Mouse (Mus musculus): ENCODE measurements at regions not wholly inside any gene's neighbourhood (a gene's known extent, or its start where the extent isn't known, plus 50 kb on each side); places are given as distances from the start of the nearest gene placed in this dataset.

GRCm38 (mm10) chr8:128164976-128165375 lies 193.4 kb upstream of the Nrp1 start:
- ATAC-seq (ENCODE audit: low FRiP score, low TSS enrichment), result no peak
- H3K27me3 ChIP-seq (ENCODE audit: control insufficient read depth, insufficient read depth, low read length), result no peaks in the 10 kb centered on the region
- no peak overlapping the region for H3K27ac ChIP-seq (ENCODE audit: low read depth, low read length)
- H3K4me2 ChIP-seq (replicated peaks; ENCODE audit: low read depth, low read length), result no peak overlapping the region
- no peak overlapping the region for H3K9ac ChIP-seq (ENCODE audit: low read depth, low read length)
- no peak overlapping the region for H3K4me3 ChIP-seq (ENCODE audit: low read length)
- WGBS, result 68% methylated on average over 5 of the region's 5 CpGs
- H3K9me3 ChIP-seq (ENCODE audit: control insufficient read depth, low read length), result no peaks in the 10 kb centered on the region
- H3K4me1 ChIP-seq (ENCODE audit: control insufficient read depth, insufficient read depth, low read length), result no peaks in the 10 kb centered on the region
- no peaks in the 10 kb centered on the region for H3K36me3 ChIP-seq (ENCODE audit: control insufficient read depth, insufficient read depth, low read length)

GRCm38 (mm10) chr8:128165591-128165990 lies 192.8 kb upstream of the Nrp1 start:
- Histone ChIP-seq H3K4me1 (ENCODE audit: control insufficient read depth, insufficient read depth, low read length) (no peaks in the 10 kb centered on the region), H3K27ac (ENCODE audit: low read depth, low read length) (no peak overlapping the region), H3K4me3 (ENCODE audit: low read length) (no peak overlapping the region), H3K9ac (ENCODE audit: low read depth, low read length) (no peak overlapping the region), H3K9me3 (ENCODE audit: control insufficient read depth, low read length) (no peaks in the 10 kb centered on the region), H3K27me3 (ENCODE audit: control insufficient read depth, insufficient read depth, low read length) (no peaks in the 10 kb centered on the region), H3K36me3 (ENCODE audit: control insufficient read depth, insufficient read depth, low read length) (no peaks in the 10 kb centered on the region), H3K4me2 (replicated peaks; ENCODE audit: low read depth, low read length) (no peak overlapping the region)
- no peak for ATAC-seq (ENCODE audit: low FRiP score, low TSS enrichment)
- 96% methylated on average over 2 of the region's 2 CpGs for WGBS

- 85% methylated on average over 4 of the region's 4 CpGs for WGBS
- no peak for ATAC-seq (ENCODE audit: low FRiP score, low TSS enrichment)
- no peaks in the 10 kb centered on the region for H3K27me3 ChIP-seq (ENCODE audit: control insufficient read depth, insufficient read depth, low read length)
- no peaks in the 10 kb centered on the region for H3K9me3 ChIP-seq (ENCODE audit: control insufficient read depth, low read length)
- H3K36me3 ChIP-seq (ENCODE audit: control insufficient read depth, insufficient read depth, low read length), result no peaks in the 10 kb centered on the region
- H3K4me2 ChIP-seq (replicated peaks; ENCODE audit: low read depth, low read length), result no peak overlapping the region
- H3K9ac ChIP-seq (ENCODE audit: low read depth, low read length), result no peak overlapping the region
- H3K4me3 ChIP-seq (ENCODE audit: low read length), result no peak overlapping the region
- H3K4me1 ChIP-seq (ENCODE audit: control insufficient read depth, insufficient read depth, low read length), result no peaks in the 10 kb centered on the region
- H3K27ac ChIP-seq (ENCODE audit: low read depth, low read length), result no peak overlapping the region
These were observed 192.3 kb upstream of the Nrp1 start for GRCm38 (mm10) chr8:128166097-128166496.

GRCm38 (mm10) chr8:128168819-128169218 lies 189.6 kb upstream of the Nrp1 start:
- ATAC-seq (ENCODE audit: low FRiP score, low TSS enrichment), result no peak
- Histone ChIP-seq H3K9ac (ENCODE audit: low read depth, low read length) (no peak overlapping the region), H3K4me3 (ENCODE audit: low read length) (no peak overlapping the region), H3K4me2 (replicated peaks; ENCODE audit: low read depth, low read length) (no peak overlapping the region), H3K4me1 (ENCODE audit: control insufficient read depth, insufficient read depth, low read length) (no peaks in the 10 kb centered on the region), H3K27ac (ENCODE audit: low read depth, low read length) (no peak overlapping the region), H3K36me3 (ENCODE audit: control insufficient read depth, insufficient read depth, low read length) (no peaks in the 10 kb centered on the region), H3K27me3 (ENCODE audit: control insufficient read depth, insufficient read depth, low read length) (no peaks in the 10 kb centered on the region), H3K9me3 (ENCODE audit: control insufficient read depth, low read length) (no peaks in the 10 kb centered on the region)
- 92% methylated on average over 3 of the region's 3 CpGs for WGBS

- Histone ChIP-seq H3K36me3 (ENCODE audit: control insufficient read depth, insufficient read depth, low read length) (no peaks in the 10 kb centered on the region), H3K4me2 (replicated peaks; ENCODE audit: low read depth, low read length) (no peak overlapping the region), H3K27me3 (ENCODE audit: control insufficient read depth, insufficient read depth, low read length) (no peaks in the 10 kb centered on the region), H3K4me3 (ENCODE audit: low read length) (no peak overlapping the region), H3K27ac (ENCODE audit: low read depth, low read length) (no peak overlapping the region), H3K9ac (ENCODE audit: low read depth, low read length) (no peak overlapping the region), H3K4me1 (ENCODE audit: control insufficient read depth, insufficient read depth, low read length) (no peaks in the 10 kb centered on the region), H3K9me3 (ENCODE audit: control insufficient read depth, low read length) (no peaks in the 10 kb centered on the region)
- WGBS, result 33% methylated on average over 1 of the region's 1 CpGs
- no peak for ATAC-seq (ENCODE audit: low FRiP score, low TSS enrichment)
These were observed 187.3 kb upstream of the Nrp1 start for GRCm38 (mm10) chr8:128171116-128171515.

- H3K27ac ChIP-seq (ENCODE audit: low read depth, low read length), result no peak overlapping the region
- H3K9me3 ChIP-seq (ENCODE audit: control insufficient read depth, low read length), result no peaks in the 10 kb centered on the region
- H3K27me3 ChIP-seq (ENCODE audit: control insufficient read depth, insufficient read depth, low read length), result no peaks in the 10 kb centered on the region
- H3K36me3 ChIP-seq (ENCODE audit: control insufficient read depth, insufficient read depth, low read length), result no peaks in the 10 kb centered on the region
- H3K4me1 ChIP-seq (ENCODE audit: control insufficient read depth, insufficient read depth, low read length), result peaks cover 9% of the 10 kb centered on the region; the same call in 1 of the 2 replicates
- ATAC-seq (ENCODE audit: low FRiP score, low TSS enrichment), result no peak
- WGBS, result 79% methylated on average over 5 of the region's 5 CpGs
- no peak overlapping the region for H3K4me2 ChIP-seq (replicated peaks; ENCODE audit: low read depth, low read length)
- H3K4me3 ChIP-seq (ENCODE audit: low read length), result no peak overlapping the region
- H3K9ac ChIP-seq (ENCODE audit: low read depth, low read length), result no peak overlapping the region
These were observed 178.2 kb upstream of the Nrp1 start for GRCm38 (mm10) chr8:128180214-128180613.

GRCm38 (mm10) chr8:128183081-128183480 lies 175.3 kb upstream of the Nrp1 start:
- Histone ChIP-seq H3K36me3 (ENCODE audit: control insufficient read depth, insufficient read depth, low read length) (no peaks in the 10 kb centered on the region), H3K4me3 (ENCODE audit: low read length) (no peak overlapping the region), H3K9me3 (ENCODE audit: control insufficient read depth, low read length) (no peaks in the 10 kb centered on the region), H3K4me2 (replicated peaks; ENCODE audit: low read depth, low read length) (no peak overlapping the region), H3K9ac (ENCODE audit: low read depth, low read length) (no peak overlapping the region), H3K4me1 (ENCODE audit: control insufficient read depth, insufficient read depth, low read length) (peaks cover 9% of the 10 kb centered on the region; the same call in 1 of the 2 replicates), H3K27me3 (ENCODE audit: control insufficient read depth, insufficient read depth, low read length) (no peaks in the 10 kb centered on the region), H3K27ac (ENCODE audit: low read depth, low read length) (no peak overlapping the region)
- WGBS, result 17% methylated on average over 4 of the region's 4 CpGs
- peak; percentile 94 for ATAC-seq (ENCODE audit: low FRiP score, low TSS enrichment)

- no peak overlapping the region for H3K4me2 ChIP-seq (replicated peaks; ENCODE audit: low read depth, low read length)
- H3K27ac ChIP-seq (ENCODE audit: low read depth, low read length), result no peak overlapping the region
- 25% methylated on average over 6 of the region's 6 CpGs for WGBS
- no peak for ATAC-seq (ENCODE audit: low FRiP score, low TSS enrichment)
- H3K4me3 ChIP-seq (ENCODE audit: low read length), result no peak overlapping the region
- H3K9ac ChIP-seq (ENCODE audit: low read depth, low read length), result no peak overlapping the region
- no peaks in the 10 kb centered on the region for H3K27me3 ChIP-seq (ENCODE audit: control insufficient read depth, insufficient read depth, low read length)
- 0 out of 2 replicates have a peak, but pooled peaks cover 3% of the 10 kb centered on the region for H3K4me1 ChIP-seq (ENCODE audit: control insufficient read depth, insufficient read depth, low read length)
- H3K36me3 ChIP-seq (ENCODE audit: control insufficient read depth, insufficient read depth, low read length), result no peaks in the 10 kb centered on the region
- H3K9me3 ChIP-seq (ENCODE audit: control insufficient read depth, low read length), result no peaks in the 10 kb centered on the region
These were observed 170.1 kb upstream of the Nrp1 start for GRCm38 (mm10) chr8:128188321-128188720.

GRCm38 (mm10) chr8:128193293-128193887 lies 165.0 kb upstream of the Nrp1 start:
- ATAC-seq (ENCODE audit: low FRiP score, low TSS enrichment), result no peak
- WGBS, result 69% methylated on average over 3 of the region's 3 CpGs
- Histone ChIP-seq H3K4me2 (replicated peaks; ENCODE audit: low read depth, low read length) (no peak overlapping the region), H3K9me3 (ENCODE audit: control insufficient read depth, low read length) (no peaks in the 10 kb centered on the region), H3K27ac (ENCODE audit: low read depth, low read length) (no peak overlapping the region), H3K9ac (ENCODE audit: low read depth, low read length) (no peak overlapping the region), H3K4me3 (ENCODE audit: low read length) (no peak overlapping the region), H3K36me3 (ENCODE audit: control insufficient read depth, insufficient read depth, low read length) (no peaks in the 10 kb centered on the region), H3K4me1 (ENCODE audit: control insufficient read depth, insufficient read depth, low read length) (no peaks in the 10 kb centered on the region), H3K27me3 (ENCODE audit: control insufficient read depth, insufficient read depth, low read length) (no peaks in the 10 kb centered on the region)
